Mouse (Mus musculus): ENCODE results near the gene Ide. TPM values are rescaled to one million over a fixed set of nuclear protein-coding genes. Genes with fewer than 3 reads are reported as not detected.
A peak's percentile ranks its signal among the peaks of the same experiment; 100 is the strongest.
"Not testable (repeated sequence)": the region's sequence is repeated elsewhere in the genome, so short reads cannot be mapped to it uniquely, and the experiment has no call there.

Gene Ide
- polyA plus RNA-seq, 1 experiment from 2014 or later = 58.6 TPM

- 15% methylated on average over 7 of the region's 7 CpGs for WGBS
- peaks cover 28% of the 10 kb centered on the region for H3K27me3 ChIP-seq
- H3K9me3 ChIP-seq (replicated peaks) = no peaks in the 10 kb centered on the region
Observed at GRCm38 (mm10) chr19:37238651-37239050, 99.0 kb downstream of the Ide start.

GRCm38 (mm10) chr19:37237712-37238437 is 99.8 kb downstream of the Ide start:
- Histone ChIP-seq H3K27ac (replicated peaks) (no peak overlapping the region), H3K4me1 (peaks cover 8% of the 10 kb centered on the region), H3K9me3 (replicated peaks) (no peaks in the 10 kb centered on the region), H3K36me3 (no peaks in the 10 kb centered on the region), H3K4me3 (replicated peaks) (no peak overlapping the region), H3K27me3 (peaks cover 30% of the 10 kb centered on the region), H3K9ac (no peak overlapping the region), H3K4me2 (replicated peaks) (no peak overlapping the region)
- ATAC-seq (ENCODE audit: insufficient number of reproducible peaks, low FRiP score, low TSS enrichment, low read depth) = no peak; the same call in 1 of the 2 replicates
- WGBS = 4% methylated on average over 15 of the region's 15 CpGs

More at GRCm38 (mm10) chr19:37238651-37239050, 99.0 kb downstream of the Ide start:
- H3K27ac ChIP-seq (replicated peaks) = no peak overlapping the region
- H3K4me1 ChIP-seq = peaks cover 6% of the 10 kb centered on the region
- no peak overlapping the region for H3K4me2 ChIP-seq (replicated peaks)
- H3K9ac ChIP-seq = no peak overlapping the region
- H3K4me3 ChIP-seq (replicated peaks) = no peak overlapping the region
- no peak; the same call in 1 of the 2 replicates for ATAC-seq (ENCODE audit: insufficient number of reproducible peaks, low FRiP score, low TSS enrichment, low read depth)
- no peaks in the 10 kb centered on the region for H3K36me3 ChIP-seq

GRCm38 (mm10) chr19:37237306-37237705 is 100.3 kb downstream of the Ide start:
- Histone ChIP-seq H3K4me2 (replicated peaks) (no peak overlapping the region), H3K36me3 (no peaks in the 10 kb centered on the region), H3K27ac (replicated peaks) (no peak overlapping the region), H3K4me1 (peaks cover 8% of the 10 kb centered on the region), H3K4me3 (replicated peaks) (no peak overlapping the region), H3K9ac (no peak overlapping the region), H3K9me3 (replicated peaks) (no peaks in the 10 kb centered on the region), H3K27me3 (peaks cover 30% of the 10 kb centered on the region)
- no peak for ATAC-seq (ENCODE audit: insufficient number of reproducible peaks, low FRiP score, low TSS enrichment, low read depth)
- WGBS = 41% methylated on average over 5 of the region's 5 CpGs

- H3K27me3 ChIP-seq = peaks cover 30% of the 10 kb centered on the region
- H3K4me3 ChIP-seq (replicated peaks) = no peak overlapping the region
- no peak for ATAC-seq (ENCODE audit: insufficient number of reproducible peaks, low FRiP score, low TSS enrichment, low read depth)
- H3K4me2 ChIP-seq (replicated peaks) = no peak overlapping the region
- no peak overlapping the region for H3K27ac ChIP-seq (replicated peaks)
- 48% methylated on average over 8 of the region's 8 CpGs for WGBS
- H3K36me3 ChIP-seq = no peaks in the 10 kb centered on the region
- H3K9me3 ChIP-seq (replicated peaks) = no peaks in the 10 kb centered on the region
- no peak overlapping the region for H3K9ac ChIP-seq
- peaks cover 8% of the 10 kb centered on the region for H3K4me1 ChIP-seq
Observed at GRCm38 (mm10) chr19:37235818-37236217, 101.8 kb downstream of the Ide start.

- Histone ChIP-seq H3K9me3 (replicated peaks) (no peaks in the 10 kb centered on the region), H3K4me1 (peaks cover 8% of the 10 kb centered on the region), H3K9ac (no peak overlapping the region), H3K36me3 (no peaks in the 10 kb centered on the region), H3K4me2 (replicated peaks) (peak overlapping the region; percentile 51), H3K27me3 (peaks cover 30% of the 10 kb centered on the region), H3K4me3 (replicated peaks) (peak overlapping the region; percentile 34), H3K27ac (replicated peaks) (no peak overlapping the region)
- no peak for ATAC-seq (ENCODE audit: insufficient number of reproducible peaks, low FRiP score, low TSS enrichment, low read depth)
- 4% methylated on average over 63 of the region's 63 CpGs for WGBS
Observed at GRCm38 (mm10) chr19:37233561-37234539, 103.8 kb downstream of the Ide start.

GRCm38 (mm10) chr19:37232598-37232997 is 105.1 kb downstream of the Ide start:
- ATAC-seq (ENCODE audit: insufficient number of reproducible peaks, low FRiP score, low TSS enrichment, low read depth); H3K9ac ChIP-seq; H3K4me3 ChIP-seq (replicated peaks); H3K4me2 ChIP-seq (replicated peaks); H3K4me1 ChIP-seq; H3K9me3 ChIP-seq (replicated peaks); H3K36me3 ChIP-seq; H3K27ac ChIP-seq (replicated peaks): not testable (repeated sequence)
- H3K27me3 ChIP-seq = peaks cover 26% of the 10 kb centered on the region
- WGBS = 81% methylated on average over 9 of the region's 9 CpGs

GRCm38 (mm10) chr19:37225197-37225862 is 112.3 kb downstream of the Ide start:
- H3K27me3 ChIP-seq = no peaks in the 10 kb centered on the region
- WGBS = 81% methylated on average over 6 of the region's 6 CpGs
- no peak overlapping the region for H3K9ac ChIP-seq
- H3K4me1 ChIP-seq = no peaks in the 10 kb centered on the region
- no peaks in the 10 kb centered on the region for H3K9me3 ChIP-seq (replicated peaks)
- no peak for ATAC-seq (ENCODE audit: insufficient number of reproducible peaks, low FRiP score, low TSS enrichment, low read depth)
- H3K4me2 ChIP-seq (replicated peaks) = no peak overlapping the region
- no peak overlapping the region for H3K27ac ChIP-seq (replicated peaks)
- peaks cover 25% of the 10 kb centered on the region for H3K36me3 ChIP-seq
- no peak overlapping the region for H3K4me3 ChIP-seq (replicated peaks)

Other genes starting within 250 kb of the Ide start
- gene March5, start 130.3 kb downstream of the Ide start, polyA plus RNA-seq (2015; fragmentation: Nextera tagmentation; extraction: Ambion mirVana) = 87.7 and 89.9 TPM in 2 replicates
- 1.1 and 1.9 TPM in 2 replicates for gene Cpeb3, start 129.3 kb downstream of the Ide start, polyA plus RNA-seq (2015; fragmentation: Nextera tagmentation; extraction: Ambion mirVana)
- gene Kif11, start 38.6 kb upstream of the Ide start, polyA plus RNA-seq (2015; fragmentation: Nextera tagmentation; extraction: Ambion mirVana) = 42.0 and 42.4 TPM in 2 replicates
- 8.9 and 9.7 TPM in 2 replicates for gene Hhex, start 97.0 kb upstream of the Ide start, polyA plus RNA-seq (2015; fragmentation: Nextera tagmentation; extraction: Ambion mirVana)
- 6.7 and 7.8 TPM in 2 replicates for gene Exoc6, start 212.6 kb upstream of the Ide start, polyA plus RNA-seq (2015; fragmentation: Nextera tagmentation; extraction: Ambion mirVana)